Mouse (Mus musculus) adrenal gland, postnatal 36 days (tissue): ENCODE data around the gene Nbl1. TPM values are rescaled to one million over a fixed set of nuclear protein-coding genes. Genes with fewer than 3 reads are reported as not detected.

Experiments used
- DNase-seq, 2 experiments: peaks; one replicate each; pipeline ENCODE4 v3.0.0; 2021; ENCODE audit warnings: mixed read lengths in 1 of 2
- total RNA-seq, 2 experiments: library from RNA; stranded (reverse); gene quantifications; 2 replicates each; pipeline ENCODE4 v1.2.3; 2021

Nbl1 gene
- total RNA-seq, 2 experiments from 2014 or later, result 43.2 to 45.0 TPM

DNA sequence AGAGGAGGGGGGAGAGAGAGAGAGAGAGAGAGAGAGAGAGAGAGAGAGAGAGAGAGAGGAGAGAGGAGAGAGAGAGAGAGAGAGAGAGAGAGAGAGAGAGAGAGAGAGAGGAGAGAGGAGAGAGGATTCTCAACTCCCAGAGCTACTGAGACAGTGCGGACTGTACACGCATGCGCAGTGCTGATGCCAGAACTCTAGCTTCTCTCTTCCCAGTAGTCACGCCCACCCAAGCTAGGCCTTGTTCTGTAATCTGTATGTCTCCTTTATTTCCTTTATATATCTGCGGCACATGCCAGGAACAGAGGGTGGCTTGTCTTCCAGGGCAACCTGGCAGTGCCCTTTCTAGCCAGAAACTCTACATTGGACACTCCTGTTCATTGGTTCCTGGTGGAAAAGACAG, 28.0 kb downstream of the Nbl1 start:
- no peak for DNase-seq

DNA sequence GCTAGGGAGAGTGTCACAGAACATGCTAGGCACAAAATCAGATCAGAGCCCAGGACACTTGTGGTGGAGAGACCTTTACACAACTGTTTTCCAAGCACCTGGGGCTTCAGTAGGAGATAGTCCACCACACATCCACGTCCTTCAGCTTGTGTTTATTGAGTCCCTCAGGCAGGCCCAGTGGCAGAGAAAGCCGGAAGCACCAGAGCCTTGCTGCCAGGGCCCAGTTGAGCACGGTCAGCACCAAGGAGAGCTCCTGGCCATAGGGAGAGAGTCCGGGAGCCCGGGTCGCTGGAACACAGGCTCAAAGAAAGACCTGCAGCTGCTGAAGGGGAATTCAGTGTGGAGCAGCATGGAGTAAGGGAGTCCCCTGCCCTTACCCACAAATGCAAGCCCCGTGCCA, 33.2 kb downstream of the Nbl1 start:
- peak; percentile 73 to 78 for DNase-seq

DNA sequence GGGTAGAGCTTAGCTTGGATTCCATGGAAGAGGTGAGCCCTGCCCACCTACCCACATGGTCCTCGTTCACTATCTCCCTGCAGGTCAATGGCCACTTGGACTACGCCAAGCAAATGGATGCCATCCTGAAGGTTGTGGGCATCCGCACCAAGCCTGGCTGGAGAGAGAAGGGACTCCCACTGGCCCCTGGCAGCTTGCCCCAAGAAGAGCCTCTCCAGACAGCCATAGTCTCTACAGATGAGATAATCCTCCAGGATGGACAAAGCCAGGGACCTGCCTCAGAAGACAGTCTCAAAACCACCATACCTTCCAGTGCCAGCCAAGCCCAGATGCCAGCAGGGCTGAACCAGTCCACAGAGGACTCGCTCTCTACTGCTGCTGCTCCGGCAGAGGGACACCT, 34.8 kb downstream of the Nbl1 start:
- no peak for DNase-seq

DNA sequence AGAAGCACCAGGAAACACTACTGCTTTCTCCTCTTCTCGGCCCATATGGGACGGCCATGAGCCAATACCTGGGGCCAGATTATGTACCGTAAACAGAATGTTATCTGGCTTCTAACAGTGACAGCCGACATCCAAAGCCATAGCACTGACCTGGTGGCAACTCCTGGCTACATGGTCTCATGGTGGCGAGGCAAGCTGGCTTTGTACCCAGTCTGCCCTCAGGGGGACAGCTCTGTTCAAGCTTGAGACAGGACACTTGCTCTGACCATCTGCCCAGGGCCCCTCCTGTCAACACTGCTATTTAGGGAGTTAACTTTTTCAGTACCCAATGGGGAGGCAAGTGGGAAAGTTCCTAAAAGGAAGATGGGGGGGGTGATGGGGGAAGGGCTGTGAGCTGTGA, 35.5 kb downstream of the Nbl1 start:
- DNase-seq, result no peak

DNA sequence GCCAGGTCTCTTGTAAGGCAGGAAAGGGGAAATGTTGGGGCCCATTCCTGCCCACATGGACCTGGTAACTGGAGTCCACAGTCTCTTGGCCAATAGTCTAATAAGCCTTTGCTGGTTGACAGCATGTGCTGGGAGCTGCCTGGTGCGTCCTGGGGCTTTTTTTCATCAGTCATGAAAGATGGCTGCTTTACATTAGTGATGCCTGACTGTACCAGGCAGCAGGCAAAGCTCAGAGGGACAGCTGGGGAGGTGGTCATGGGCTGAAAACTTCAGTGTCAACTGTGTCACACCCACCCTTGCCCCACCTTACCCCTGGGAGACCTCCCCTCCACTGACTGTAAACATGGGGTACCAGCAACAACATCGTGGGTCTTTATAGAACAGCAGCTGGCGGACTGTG, 37.0 kb downstream of the Nbl1 start:
- DNase-seq, result no peak

DNA sequence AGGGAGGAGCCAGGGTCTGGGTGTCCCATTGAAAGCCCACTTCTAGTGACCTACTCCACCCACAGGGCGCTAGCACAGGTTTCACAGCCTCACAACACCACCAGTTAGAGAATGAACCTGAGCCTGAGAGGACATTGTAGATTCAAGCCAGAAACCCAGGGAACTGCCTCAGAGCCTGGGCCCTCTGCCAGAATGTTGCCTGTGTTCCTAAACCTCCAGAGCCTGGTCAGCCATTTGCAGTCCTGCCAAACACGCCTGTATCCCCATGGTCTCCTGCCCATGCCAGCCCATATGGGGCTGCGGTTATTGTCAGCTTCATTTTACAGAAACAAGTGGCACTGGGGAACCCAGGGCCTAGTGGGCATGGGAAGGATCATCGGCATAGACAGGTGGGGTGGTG, 37.5 kb downstream of the Nbl1 start:
- DNase-seq, result peak; percentile 32 to 66

DNA sequence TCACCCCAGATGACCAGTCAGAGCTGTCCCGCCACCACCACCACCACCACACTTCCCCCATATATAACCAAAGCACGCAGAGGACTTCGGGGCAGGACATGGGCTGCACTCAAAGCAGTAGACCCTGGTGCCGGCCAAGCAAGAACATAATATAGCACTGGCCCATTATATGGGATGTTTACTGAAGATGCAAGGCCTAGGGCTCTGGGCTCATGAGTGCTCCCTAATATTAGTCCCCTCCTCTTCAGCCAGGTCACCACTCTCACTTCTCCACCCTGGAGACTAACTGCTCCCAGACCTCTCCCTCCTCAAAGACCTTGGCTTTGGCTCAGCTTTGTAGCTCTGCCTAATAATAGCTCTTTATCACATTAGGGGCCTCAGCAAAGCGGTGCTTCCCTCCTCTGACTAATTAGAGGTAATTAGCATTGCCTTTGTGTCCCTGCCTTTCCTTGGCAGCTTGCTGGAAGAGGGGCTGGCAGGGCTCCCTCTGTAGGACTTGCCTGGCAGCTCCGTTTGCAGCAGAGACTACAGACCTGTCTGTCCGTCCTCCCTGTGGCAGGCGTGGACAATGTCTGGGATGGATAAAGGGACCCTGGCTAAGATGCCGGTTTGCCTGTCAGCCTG, 38.4 kb downstream of the Nbl1 start:
- no peak for DNase-seq

DNA sequence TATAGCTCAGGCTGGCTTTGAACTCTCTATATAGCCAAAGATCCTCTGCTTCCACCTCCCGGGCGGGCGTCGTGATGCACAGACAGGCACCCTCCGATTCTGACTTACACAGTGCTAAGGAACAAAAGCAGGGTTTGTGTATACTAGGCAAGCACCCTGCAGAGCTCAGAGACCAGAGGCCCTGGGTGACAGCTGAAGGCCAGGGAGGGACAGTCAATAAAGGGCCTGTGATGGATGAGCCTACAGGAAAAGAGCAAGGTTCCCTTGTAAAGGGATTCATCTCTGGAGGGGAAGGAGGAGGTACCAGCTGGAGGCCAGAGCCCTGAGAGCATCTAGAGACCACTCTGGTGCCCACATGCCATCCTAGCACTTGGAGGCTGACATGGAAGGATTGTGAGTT, 39.4 kb downstream of the Nbl1 start:
- peak; percentile 37 to 41 for DNase-seq

DNA sequence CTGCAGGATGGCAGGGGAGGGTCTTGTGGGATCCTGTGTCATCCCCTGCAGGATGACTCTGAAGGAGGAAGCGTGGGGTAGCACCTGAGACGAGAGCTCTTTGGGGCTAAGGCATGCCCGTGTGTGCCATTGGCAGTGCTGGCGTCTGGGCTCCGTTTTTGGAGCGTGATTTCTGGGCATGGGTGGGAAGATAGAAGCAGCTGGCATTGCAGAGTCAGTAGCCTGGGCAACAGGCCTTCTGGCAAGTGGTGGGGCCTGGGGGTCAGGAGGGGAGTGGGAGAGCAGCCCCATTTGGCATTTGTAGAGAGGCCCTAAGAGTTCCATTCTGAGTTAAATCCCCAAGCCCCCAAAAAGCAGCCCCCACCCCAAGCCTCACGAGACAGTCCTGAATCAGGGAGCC, 40.0 kb downstream of the Nbl1 start:
- DNase-seq, result no peak

DNA sequence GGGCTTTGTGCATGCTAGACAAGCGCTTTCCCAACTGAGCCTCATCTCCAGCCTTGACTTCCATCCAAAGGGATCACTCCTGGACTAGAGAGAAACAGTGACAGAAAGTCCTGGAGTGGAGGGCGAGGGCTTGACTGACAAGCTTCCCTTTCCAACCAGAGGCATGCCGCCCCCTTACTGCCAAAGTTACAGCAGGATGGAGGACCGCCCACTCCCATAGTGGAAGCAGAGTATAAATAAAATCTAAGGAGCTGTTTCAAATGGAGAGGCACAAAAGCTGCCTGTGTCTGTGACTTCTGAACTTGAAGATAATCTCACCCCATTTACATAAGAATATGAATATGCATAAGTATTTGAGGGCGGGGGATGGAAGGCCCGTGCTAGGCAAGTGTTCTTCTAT, 44.3 kb downstream of the Nbl1 start:
- no peak for DNase-seq

DNA sequence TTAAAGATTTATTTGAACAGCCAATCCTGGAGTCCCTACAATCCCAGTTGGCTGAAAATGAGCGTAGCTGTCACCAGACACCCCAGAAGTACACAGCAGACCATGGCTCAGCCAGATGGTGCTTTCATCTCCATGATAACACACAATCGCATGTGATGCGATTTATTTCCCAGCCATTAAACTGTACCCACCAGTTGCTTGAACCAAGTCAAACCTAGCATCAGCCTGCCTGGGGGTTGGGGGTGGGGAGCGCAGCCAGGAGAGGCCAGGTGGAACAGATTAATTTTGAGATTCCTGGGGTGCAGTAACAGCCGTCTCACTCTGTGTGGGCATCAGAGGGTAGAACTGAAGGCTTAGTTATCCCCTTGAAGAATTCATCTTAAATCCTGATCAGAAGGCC, 46.4 kb downstream of the Nbl1 start:
- no peak for DNase-seq

DNA sequence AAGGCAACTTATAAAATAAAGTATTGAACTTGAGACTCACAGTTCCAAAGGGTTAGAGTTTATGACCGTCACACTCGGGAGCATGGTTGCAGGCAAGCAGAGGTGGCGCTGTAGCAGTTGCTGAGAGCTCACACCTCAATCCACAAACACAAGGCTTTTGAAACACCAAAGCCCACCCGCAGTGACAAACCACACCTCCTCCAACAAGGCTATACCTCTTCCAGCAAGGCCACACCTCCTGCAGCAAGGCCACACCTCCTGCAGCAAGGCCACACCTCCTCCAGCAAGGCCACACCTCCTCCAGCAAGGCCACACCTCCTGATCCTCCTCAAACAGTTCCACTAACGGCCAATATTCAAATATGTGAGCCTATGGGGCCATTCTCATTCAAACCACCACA, 48.2 kb downstream of the Nbl1 start:
- DNase-seq, result no peak

DNA sequence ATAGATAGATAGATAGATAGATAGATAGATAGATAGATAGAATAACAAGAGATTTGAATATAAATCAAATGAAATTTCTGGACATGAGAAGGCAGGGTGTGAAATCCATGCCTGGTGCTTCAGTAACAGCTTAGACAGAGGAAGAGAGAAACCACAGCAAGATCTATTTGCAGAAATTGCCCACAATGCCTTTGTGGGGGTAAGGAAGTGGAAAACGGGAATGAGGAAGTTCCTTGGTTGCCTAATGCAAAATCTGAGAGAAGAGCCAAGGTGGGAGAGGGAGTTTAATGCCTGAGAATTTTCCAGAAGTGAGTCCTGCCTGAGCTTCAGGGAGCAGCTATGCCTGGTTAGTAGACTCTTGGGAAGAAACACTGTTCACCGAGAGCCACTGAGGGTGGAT, 49.2 kb downstream of the Nbl1 start:
- DNase-seq, result no peak

DNA sequence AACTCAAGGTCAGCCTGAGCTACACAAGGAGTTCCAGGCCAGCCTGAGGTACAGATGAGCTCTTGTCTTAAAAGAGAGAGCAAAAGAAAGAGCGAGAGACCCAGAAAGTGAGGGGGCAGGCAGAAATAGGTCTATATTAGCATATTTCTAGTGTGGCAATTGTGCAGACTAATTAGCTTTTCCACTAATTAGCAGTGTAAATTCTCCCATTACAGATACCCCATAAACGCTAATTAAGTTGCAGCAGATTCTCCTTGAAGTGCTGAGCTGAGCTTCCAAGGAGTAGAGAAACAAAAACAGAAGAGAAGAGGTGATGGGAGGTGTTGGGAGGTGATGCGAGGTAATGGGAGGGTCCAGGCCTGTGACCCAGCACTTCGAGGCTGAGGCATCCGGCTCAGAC, 50.2 kb downstream of the Nbl1 start:
- DNase-seq, result no peak

DNA sequence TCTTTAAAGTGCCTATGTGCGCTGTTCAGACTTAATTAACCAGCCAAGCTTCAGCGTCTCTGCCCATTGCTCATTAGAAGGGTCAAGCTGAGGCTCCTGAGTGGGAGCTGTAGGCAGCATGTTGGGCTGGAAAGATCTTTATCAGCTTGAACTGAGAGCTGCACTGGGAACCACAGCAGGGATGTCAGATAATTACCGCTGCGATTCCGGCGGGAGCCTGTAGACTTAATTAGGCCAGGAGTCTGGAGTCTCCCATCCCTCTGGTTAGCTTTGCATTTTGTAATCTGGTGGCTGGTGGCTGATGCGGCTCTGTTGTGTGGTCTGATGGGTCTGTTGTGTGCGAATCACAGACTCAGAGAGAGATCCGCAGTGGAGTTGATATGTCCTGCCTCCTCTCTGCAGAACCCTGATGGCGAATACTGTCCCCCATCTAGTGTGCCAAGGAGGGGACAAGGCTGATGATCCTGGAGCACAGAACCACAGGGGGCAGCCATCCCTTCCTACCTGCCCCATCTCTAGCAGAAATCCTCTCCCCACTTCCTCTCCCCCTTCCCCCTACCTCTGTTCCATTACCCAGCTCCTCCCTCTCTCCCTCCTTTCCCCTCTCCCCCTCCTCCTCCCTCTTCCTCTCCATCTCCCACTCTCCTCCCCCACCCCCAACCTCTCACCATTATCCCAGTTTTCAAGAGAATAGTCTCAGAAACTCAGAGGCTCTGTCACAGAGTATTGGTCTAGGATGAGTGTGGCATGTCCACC, 52.5 kb downstream of the Nbl1 start:
- DNase-seq, result no peak

DNA sequence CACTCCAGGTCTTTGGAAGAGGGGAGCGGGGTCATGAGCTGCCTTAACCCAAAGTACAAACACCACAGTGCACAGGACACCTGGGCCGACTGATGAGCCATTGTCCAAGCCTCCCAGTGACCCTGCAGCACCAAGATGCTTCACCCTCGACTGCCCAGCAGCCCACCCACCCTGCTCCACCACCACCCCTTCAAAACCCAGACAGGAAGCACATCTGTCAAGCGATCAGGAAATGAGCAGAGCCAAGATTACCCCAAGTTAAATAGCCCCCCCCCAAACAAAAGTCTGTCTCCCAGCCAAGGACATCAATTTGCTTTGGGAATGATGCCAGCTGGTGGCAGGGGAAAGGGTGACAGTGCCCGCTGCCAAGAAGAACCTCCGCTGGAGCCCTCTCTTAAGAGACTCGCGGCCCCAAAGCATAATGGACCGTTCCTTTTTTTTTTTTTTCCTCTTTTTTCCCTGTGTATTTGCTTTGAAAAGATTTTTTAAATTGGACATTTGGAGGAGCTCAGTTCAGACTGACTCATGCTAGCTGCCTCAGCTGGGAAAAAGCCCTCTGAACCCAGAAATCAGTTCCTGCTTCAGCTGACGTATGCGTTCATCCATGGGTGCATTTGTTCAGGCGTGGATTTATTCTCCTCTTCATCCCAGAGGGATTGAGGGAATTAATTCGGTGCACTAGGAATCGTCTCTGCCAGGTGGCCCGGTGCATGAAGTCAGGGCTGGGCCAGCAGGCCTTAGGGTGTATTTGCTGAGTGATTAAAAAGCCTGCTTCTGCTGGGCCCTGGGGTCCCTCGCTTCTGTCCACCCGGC, 54.8 kb downstream of the Nbl1 start:
- DNase-seq, result peak; percentile 58 to 71

DNA sequence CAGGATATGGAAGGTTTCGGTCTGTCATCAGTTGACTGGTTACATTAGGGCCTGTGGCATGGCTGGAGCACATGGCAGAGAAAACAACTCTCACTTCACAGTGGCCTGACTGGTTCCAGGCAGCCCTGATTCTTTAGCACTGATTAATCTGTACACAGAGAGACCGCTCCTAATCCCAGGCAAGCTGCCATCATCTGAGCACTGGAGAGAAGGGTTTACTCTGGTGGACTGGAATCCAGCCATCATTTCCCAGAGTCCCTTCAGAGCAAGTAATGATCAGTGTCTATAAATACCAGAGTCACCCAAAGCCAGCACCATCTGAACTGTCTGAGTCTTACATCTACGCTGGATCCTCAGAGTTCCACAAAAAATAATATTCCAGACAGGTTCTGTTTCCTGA, 57.0 kb downstream of the Nbl1 start:
- DNase-seq, result no peak

DNA sequence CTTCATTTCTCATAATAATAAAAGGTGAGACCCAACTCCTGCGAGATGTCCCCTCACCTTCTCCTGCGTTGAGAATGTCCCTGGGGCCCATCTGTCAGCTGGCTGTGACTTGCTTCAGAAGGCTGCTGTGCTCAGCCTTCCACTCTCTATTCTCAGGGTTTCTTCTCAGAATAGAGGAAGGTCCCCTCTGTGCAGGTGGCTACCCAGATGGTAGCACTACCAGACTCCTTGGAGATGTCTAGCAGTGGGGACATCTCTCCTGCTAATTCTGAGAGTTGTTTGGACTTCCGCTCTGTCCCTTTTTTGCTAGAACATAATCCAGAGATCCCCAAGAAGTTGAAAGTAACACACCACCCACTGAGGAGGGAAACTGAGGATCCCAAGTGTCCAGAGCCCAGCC, 57.9 kb downstream of the Nbl1 start:
- no peak for DNase-seq

DNA sequence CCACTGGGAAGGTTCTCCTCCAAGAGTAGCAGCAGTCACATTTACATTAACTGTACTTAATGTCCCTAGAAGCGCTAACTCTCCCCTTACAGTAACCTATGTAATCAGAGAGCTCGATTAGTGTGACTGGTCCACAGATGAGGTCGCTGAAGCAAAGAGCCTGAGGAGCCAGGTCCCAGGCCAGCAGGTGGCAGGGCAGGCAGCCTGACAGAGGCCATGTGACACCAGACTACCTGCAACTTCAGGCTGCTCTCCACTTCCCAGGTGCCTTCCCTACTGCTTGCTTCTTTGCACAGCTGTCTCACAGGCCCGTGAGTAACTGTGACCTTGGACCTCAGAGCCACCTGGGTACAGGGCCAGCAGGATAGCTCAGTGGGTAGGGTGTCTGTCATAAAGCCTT, 58.3 kb downstream of the Nbl1 start:
- DNase-seq, result no peak

DNA sequence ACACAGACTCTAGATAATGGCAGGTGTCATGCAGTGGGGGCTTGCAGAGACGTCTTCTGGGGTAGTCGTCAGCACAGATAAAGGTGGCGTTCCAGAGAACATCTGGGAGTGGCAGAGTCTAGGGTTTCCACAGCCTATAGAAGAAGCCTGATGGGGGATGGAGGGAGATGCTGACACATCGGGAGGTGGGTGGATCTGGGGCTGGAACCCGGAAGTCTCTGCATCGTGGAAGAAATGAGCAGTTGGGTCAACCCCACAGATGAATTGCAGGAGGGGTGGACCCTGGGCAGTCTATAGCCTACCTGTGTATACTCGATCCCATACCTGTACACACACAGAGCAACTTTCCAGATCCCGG, 58.8 kb downstream of the Nbl1 start:
- DNase-seq, result no peak

DNA sequence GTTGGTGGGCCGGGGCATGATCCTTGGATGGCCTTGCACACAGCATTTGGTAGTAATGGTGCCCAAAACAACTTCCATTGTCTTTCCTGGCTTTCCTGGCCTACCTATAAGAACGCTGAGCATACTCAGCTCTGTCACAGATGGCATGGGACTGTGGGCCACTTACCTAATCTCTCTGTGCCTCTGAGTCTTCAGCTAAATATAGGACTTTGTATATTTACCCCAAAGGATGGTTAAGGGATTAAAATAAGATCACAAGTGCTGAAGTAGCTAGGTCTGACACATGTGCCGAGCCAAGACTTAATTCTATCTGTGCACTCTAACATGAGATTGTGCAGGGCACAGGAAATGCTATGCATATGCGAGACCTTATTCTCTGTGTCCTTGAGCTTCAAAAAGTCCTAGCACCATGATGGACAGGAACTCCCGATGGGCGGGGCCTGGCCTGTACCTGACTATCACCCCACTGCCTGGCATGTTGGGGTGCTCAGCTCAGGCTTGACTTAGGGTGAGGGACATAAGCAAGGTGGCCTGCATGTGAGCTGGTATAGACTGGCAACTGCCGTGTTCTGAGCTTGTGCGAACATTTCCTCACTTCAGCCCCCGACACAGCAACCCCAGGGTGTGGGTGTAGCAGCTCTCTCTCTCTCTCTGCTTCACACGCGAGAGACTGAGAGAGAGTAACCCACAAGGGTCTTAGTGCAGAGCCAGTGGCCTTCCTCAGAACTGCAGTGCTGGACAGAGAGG, 59.4 kb downstream of the Nbl1 start:
- DNase-seq, result no peak

DNA sequence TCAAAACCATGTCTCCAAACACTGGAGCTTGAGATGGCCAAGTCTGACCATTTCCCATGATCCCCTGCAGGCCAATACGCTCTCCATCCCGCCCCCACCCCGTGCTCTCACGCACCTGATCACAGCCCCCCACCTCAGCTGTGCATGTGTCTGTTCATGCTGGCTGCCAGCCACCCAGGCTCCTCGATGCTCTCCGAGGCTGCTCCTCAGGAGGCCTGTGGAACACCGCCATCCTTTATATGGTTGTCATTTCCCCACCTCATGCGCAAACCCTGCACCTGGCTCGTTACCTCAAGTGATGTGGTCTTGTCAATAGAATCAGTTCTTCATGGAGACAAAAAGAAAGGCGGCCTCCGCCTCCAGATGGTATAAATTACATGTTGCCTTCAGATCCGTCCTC, 60.3 kb downstream of the Nbl1 start:
- no peak for DNase-seq
